31 mouse cellular contexts compared by ENCODE assay signal in genomic region chr6:122357089-122357488, GRCm38 (mm10).
"Had no signal": no experiment of that assay in that cellular context is flagged by ENCODE, and none has a peak within 500 bp of the region (broad histone marks: within the 10 kb centered on the region; RNA-seq: fewer than 3 reads in every experiment).

No protein-coding gene starts in this region.

- H3K9me3 ChIP-seq: limb, embryonic 10.5 days; limb, embryonic 12.5 days; limb, embryonic 13.5 days; limb, embryonic 15.5 days; liver, embryonic 12.5 days; liver, embryonic 13.5 days; liver, embryonic 15.5 days; lung, embryonic 15.5 days; megakaryocyte, embryonic 14.5 days; midbrain, embryonic 10.5 days; midbrain, embryonic 13.5 days; midbrain, embryonic 15.5 days; neural tube, embryonic 12.5 days had no signal

- ATAC-seq: liver, embryonic 12.5 days; liver, postnatal 0 days; lung, postnatal 0 days; midbrain, embryonic 13.5 days; midbrain, embryonic 15.5 days; midbrain, embryonic 16.5 days had no signal

- H3K9ac ChIP-seq: limb, embryonic 12.5 days; limb, embryonic 13.5 days; limb, embryonic 15.5 days; liver, embryonic 12.5 days; liver, embryonic 13.5 days; liver, embryonic 14.5 days; liver, embryonic 15.5 days; liver, postnatal 0 days; lung, embryonic 14.5 days; lung, embryonic 15.5 days; midbrain, embryonic 12.5 days; midbrain, embryonic 13.5 days; midbrain, embryonic 15.5 days; neural tube, embryonic 12.5 days had no signal

- H3K4me2 ChIP-seq: limb, embryonic 12.5 days; limb, embryonic 13.5 days; limb, embryonic 15.5 days; liver, embryonic 11.5 days; liver, embryonic 12.5 days; liver, embryonic 13.5 days; liver, embryonic 15.5 days; lung, embryonic 14.5 days; lung, embryonic 15.5 days; midbrain, embryonic 11.5 days; midbrain, embryonic 12.5 days; midbrain, embryonic 13.5 days; midbrain, embryonic 15.5 days; neural tube, embryonic 12.5 days had no signal

- H3K36me3 ChIP-seq: limb, embryonic 10.5 days; limb, embryonic 12.5 days; limb, embryonic 13.5 days; limb, embryonic 15.5 days; liver, embryonic 12.5 days; liver, embryonic 13.5 days; liver, embryonic 15.5 days; lung, embryonic 15.5 days; midbrain, embryonic 10.5 days; midbrain, embryonic 12.5 days; midbrain, embryonic 13.5 days; midbrain, embryonic 15.5 days; neural tube, embryonic 12.5 days had no signal

- H3K27me3 ChIP-seq: limb, embryonic 12.5 days; limb, embryonic 13.5 days; limb, embryonic 15.5 days; liver, embryonic 12.5 days; liver, embryonic 13.5 days; liver, embryonic 15.5 days; lung, embryonic 15.5 days; midbrain, embryonic 12.5 days; midbrain, embryonic 13.5 days; midbrain, embryonic 15.5 days; neural tube, embryonic 12.5 days had no signal

- H3K4me1 ChIP-seq: limb, embryonic 10.5 days; limb, embryonic 12.5 days; limb, embryonic 13.5 days; limb, embryonic 15.5 days; liver, embryonic 12.5 days; liver, embryonic 13.5 days; liver, embryonic 15.5 days; lung, embryonic 15.5 days; midbrain, embryonic 10.5 days; midbrain, embryonic 12.5 days; midbrain, embryonic 13.5 days; midbrain, embryonic 15.5 days; neural tube, embryonic 12.5 days had no signal

- DNase-seq: left cerebral cortex, postnatal 4 days; liver; liver, embryonic 13.5 days; liver, postnatal 0 days; lung, adult 18-20 months; lung, adult 2 months; lung, embryonic 14.5 days; lung, postnatal 10 days; lung, postnatal 14 days; lung, postnatal 4 days; midbrain, embryonic 14.5 days had no signal

- H3K4me3 ChIP-seq: limb, embryonic 10.5 days; limb, embryonic 12.5 days; limb, embryonic 13.5 days; limb, embryonic 15.5 days; liver, embryonic 12.5 days; liver, embryonic 13.5 days; liver, embryonic 15.5 days; lung, embryonic 15.5 days; megakaryocyte, embryonic 14.5 days; midbrain, embryonic 10.5 days; midbrain, embryonic 12.5 days; midbrain, embryonic 13.5 days; midbrain, embryonic 15.5 days; myocyte; neural tube, embryonic 12.5 days had no signal

- H3K27ac ChIP-seq: limb, embryonic 10.5 days; limb, embryonic 12.5 days; limb, embryonic 13.5 days; limb, embryonic 15.5 days; liver, embryonic 12.5 days; liver, embryonic 13.5 days; liver, embryonic 14.5 days; liver, embryonic 15.5 days; lung, embryonic 15.5 days; macrophage; midbrain, embryonic 10.5 days; midbrain, embryonic 12.5 days; midbrain, embryonic 13.5 days; midbrain, embryonic 15.5 days; neural tube, embryonic 12.5 days had no signal
